Mouse (Mus musculus): ENCODE data around the gene Pik3r6. TPM values are rescaled to one million over a fixed set of nuclear protein-coding genes. Genes with fewer than 3 reads are reported as not detected.

Gene Pik3r6
- polyA plus RNA-seq, 1 experiment: 4.0 TPM

DNA sequence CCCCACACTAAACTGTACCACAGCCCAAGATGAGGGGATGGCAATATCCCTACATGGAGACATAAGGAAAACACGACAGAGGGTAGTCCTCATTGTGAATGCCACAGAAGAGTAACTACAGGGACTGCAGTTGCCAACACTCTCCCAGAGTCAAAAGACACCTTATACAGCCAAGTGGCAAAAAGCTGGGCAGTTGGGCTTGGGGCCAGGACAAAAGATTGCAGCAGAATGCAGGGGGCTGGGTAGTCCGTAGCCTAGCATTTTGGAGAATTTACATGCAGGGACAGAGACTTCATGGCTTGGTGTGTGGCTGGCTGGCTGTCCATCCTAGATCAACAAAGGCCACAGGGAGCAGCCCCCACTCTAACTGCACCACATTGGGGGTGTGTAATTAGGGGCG is 18.4 kb upstream of the Pik3r6 start:
- H3K27ac ChIP-seq (ENCODE audit: insufficient read depth, low read length): no peak overlapping the region
- DNase-seq (ENCODE audit: low read depth in 1 of 2, low spot score in 2 of 2): no peak
- peaks cover 2% of the 10 kb centered on the region; the same call in 1 of the 2 replicates for H3K4me1 ChIP-seq (ENCODE audit: control insufficient read depth, insufficient read depth, insufficient read length)
- no peak overlapping the region for H3K4me3 ChIP-seq (ENCODE audit: extremely low read depth, insufficient read depth, insufficient read length)
- peaks cover 20% of the 10 kb centered on the region for H3K36me3 ChIP-seq (ENCODE audit: control insufficient read depth, insufficient read depth, low read length)
- TF ChIP-seq POLR2A (IDR thresholded peaks at IDR 0.05; ENCODE audit: low read depth, low read length): no peak
- no peak for TF ChIP-seq CTCF (IDR thresholded peaks at IDR 0.05; ENCODE audit: extremely low read depth, insufficient read depth, insufficient read length, insufficient replicate concordance)
- WGBS: 91% methylated on average over 3 of the region's 3 CpGs
- no peaks in the 10 kb centered on the region for H3K27me3 ChIP-seq (ENCODE audit: control insufficient read depth, insufficient read depth, low read length)

DNA sequence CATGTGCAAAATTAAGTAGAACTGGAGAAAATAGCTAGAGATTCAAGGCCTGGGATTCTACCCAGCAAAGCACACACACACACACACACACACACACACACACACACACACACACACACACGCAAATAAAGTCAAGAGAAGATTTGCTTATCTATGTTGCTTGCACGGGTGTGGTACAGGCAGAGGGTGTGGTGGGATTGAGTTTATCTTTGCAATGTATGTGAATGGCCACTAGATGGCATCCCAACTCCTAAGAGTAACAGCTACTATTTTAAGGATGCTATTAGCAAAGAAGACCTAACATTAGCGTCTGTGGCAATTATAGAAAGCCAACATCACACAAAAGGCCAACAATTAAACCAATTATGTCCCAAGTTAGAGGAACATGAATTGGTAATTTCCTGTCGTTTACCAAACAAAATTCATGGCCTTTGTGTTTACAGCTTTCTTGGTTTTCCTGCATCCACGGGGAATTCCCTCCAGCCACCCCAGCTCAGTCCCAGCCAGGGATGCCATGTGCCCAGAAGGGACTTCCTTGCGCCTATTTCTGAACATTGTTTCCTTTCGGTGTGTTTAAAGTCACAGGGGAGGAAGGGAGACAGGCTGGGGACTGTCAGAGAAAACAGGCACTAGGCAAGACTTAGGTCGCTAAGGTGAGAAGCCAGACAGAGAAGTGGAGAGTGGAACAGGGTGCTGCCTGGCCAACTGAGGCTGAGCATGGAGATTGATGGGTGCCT is 17.4 kb upstream of the Pik3r6 start:
- no peaks in the 10 kb centered on the region for H3K27me3 ChIP-seq (ENCODE audit: control insufficient read depth, insufficient read depth, low read length)
- H3K4me3 ChIP-seq (ENCODE audit: extremely low read depth, insufficient read depth, insufficient read length): no peak overlapping the region
- peaks cover 2% of the 10 kb centered on the region; the same call in 1 of the 2 replicates for H3K4me1 ChIP-seq (ENCODE audit: control insufficient read depth, insufficient read depth, insufficient read length)
- DNase-seq (ENCODE audit: low read depth in 1 of 2, low spot score in 2 of 2): peak in 1 of 2 experiments; percentile 36
- H3K36me3 ChIP-seq (ENCODE audit: control insufficient read depth, insufficient read depth, low read length): peaks cover 20% of the 10 kb centered on the region
- no peak for TF ChIP-seq POLR2A (IDR thresholded peaks at IDR 0.05; ENCODE audit: low read depth, low read length)
- TF ChIP-seq CTCF (IDR thresholded peaks at IDR 0.05; ENCODE audit: extremely low read depth, insufficient read depth, insufficient read length, insufficient replicate concordance): peak; percentile 20; the same call in 1 of the 2 replicates
- WGBS: 34% methylated on average over 8 of the region's 8 CpGs
- H3K27ac ChIP-seq (ENCODE audit: insufficient read depth, low read length): no peak overlapping the region

DNA sequence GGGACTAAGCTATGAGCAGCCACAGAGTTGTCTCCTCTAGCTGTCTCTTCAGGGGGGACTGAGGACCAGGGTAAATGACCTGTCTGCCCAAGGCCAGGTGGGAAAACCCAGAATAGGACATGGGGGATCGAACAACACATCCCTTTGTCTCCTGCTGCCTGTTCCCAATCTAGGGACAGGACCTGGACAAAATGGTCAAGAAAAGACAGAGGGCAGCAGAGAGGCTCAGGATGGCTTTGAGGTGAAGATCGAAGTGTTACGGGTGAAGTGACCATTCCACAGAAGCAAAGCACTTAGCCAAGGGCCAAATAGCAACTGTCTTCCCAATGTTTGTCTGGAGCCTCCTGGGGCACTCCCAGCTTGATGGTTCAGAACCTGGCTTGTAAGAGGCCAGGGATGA is 16.7 kb upstream of the Pik3r6 start:
- 97% methylated on average over 3 of the region's 3 CpGs for WGBS
- Histone ChIP-seq H3K4me3 (ENCODE audit: extremely low read depth, insufficient read depth, insufficient read length) (no peak overlapping the region), H3K27me3 (ENCODE audit: control insufficient read depth, insufficient read depth, low read length) (no peaks in the 10 kb centered on the region), H3K27ac (ENCODE audit: insufficient read depth, low read length) (no peak overlapping the region), H3K4me1 (ENCODE audit: control insufficient read depth, insufficient read depth, insufficient read length) (peaks cover 2% of the 10 kb centered on the region; the same call in 1 of the 2 replicates), H3K36me3 (ENCODE audit: control insufficient read depth, insufficient read depth, low read length) (peaks cover 18% of the 10 kb centered on the region)
- no peak for DNase-seq (ENCODE audit: low read depth in 1 of 2, low spot score in 2 of 2)
- TF ChIP-seq CTCF (IDR thresholded peaks at IDR 0.05; ENCODE audit: extremely low read depth, insufficient read depth, insufficient read length, insufficient replicate concordance): no peak

DNA sequence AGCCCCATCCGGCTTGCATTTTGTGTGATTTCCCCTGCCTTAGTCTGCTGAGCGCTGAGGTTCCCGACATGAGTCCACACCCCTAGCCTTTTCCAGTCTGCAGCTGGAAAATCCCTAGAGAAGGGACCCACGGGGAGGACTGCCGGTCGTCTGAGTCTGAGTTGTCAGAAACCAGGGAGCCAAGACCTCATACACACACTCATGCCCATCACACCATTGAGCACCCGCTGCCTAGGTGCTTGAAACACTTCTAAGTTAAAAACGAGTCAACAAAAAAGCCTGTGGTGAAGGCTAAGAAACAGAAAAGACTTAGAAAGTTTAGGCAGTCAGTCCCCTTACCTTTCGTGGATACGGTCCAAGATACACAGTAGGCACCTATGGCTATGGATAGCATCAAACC is 15.1 kb upstream of the Pik3r6 start:
- Histone ChIP-seq H3K4me3 (ENCODE audit: extremely low read depth, insufficient read depth, insufficient read length) (no peak overlapping the region), H3K27me3 (ENCODE audit: control insufficient read depth, insufficient read depth, low read length) (no peaks in the 10 kb centered on the region), H3K4me1 (ENCODE audit: control insufficient read depth, insufficient read depth, insufficient read length) (no peaks in the 10 kb centered on the region), H3K36me3 (ENCODE audit: control insufficient read depth, insufficient read depth, low read length) (peaks cover 15% of the 10 kb centered on the region), H3K27ac (ENCODE audit: insufficient read depth, low read length) (no peak overlapping the region)
- 91% methylated on average over 10 of the region's 10 CpGs for WGBS
- TF ChIP-seq CTCF (IDR thresholded peaks at IDR 0.05; ENCODE audit: extremely low read depth, insufficient read depth, insufficient read length, insufficient replicate concordance) (no peak), POLR2A (IDR thresholded peaks at IDR 0.05; ENCODE audit: low read depth, low read length) (no peak)
- no peak for DNase-seq (ENCODE audit: low read depth in 1 of 2, low spot score in 2 of 2)

DNA sequence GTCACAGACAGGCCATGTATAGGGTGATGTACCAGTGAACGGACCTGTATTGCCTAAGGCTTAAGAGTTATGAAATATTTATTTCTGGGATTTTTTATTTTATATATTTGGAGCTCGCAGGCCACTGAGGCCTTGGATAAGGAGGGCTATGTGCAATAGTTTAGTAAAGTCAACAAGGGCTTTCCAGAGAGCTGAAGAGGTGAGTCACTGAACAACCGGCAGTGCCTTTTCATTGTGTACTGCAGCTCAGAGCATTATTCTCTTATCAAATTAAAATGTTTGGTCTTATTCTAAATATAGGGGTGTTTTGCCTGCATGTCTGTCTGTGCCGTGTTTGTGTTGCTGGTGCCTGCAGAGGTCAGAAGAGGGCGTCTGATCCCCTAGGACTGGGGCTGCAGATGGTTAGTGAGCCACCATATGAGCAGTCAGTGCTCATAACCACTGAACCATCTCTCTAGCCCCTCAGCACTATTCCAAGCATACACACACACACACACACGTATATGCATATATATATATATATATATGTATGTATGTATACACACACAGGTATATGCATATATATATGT is 14.5 kb upstream of the Pik3r6 start:
- H3K36me3 ChIP-seq (ENCODE audit: control insufficient read depth, insufficient read depth, low read length): peaks cover 19% of the 10 kb centered on the region
- TF ChIP-seq CTCF (IDR thresholded peaks at IDR 0.05; ENCODE audit: extremely low read depth, insufficient read depth, insufficient read length, insufficient replicate concordance) (no peak), POLR2A (IDR thresholded peaks at IDR 0.05; ENCODE audit: low read depth, low read length) (no peak)
- H3K4me1 ChIP-seq (ENCODE audit: control insufficient read depth, insufficient read depth, insufficient read length): no peaks in the 10 kb centered on the region
- DNase-seq (ENCODE audit: low read depth in 1 of 2, low spot score in 2 of 2): no peak
- H3K27ac ChIP-seq (ENCODE audit: insufficient read depth, low read length): no peak overlapping the region
- no peaks in the 10 kb centered on the region for H3K27me3 ChIP-seq (ENCODE audit: control insufficient read depth, insufficient read depth, low read length)
- H3K4me3 ChIP-seq (ENCODE audit: extremely low read depth, insufficient read depth, insufficient read length): no peak overlapping the region
- WGBS: 88% methylated on average over 6 of the region's 6 CpGs

DNA sequence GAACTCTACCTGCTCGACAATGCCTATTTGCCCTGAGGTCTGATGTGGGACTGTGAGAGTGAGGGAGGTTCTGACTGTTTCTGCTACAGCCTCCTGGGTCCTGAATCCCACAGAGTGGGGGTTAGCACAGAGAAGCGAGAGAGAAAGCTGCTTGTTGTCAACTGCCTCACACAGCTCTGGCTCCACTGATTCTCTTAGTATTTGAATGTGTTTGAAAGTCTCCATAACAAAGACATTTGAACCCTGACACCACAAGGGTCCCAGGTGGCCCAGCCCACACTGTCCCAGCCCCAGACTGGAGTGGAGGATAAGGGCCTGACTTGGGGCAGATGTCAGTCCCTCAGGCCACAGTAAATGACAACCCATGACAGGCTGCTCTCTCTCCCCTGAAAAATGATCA is 13.6 kb upstream of the Pik3r6 start:
- no peak for TF ChIP-seq CTCF (IDR thresholded peaks at IDR 0.05; ENCODE audit: extremely low read depth, insufficient read depth, insufficient read length, insufficient replicate concordance)
- no peak for TF ChIP-seq POLR2A (IDR thresholded peaks at IDR 0.05; ENCODE audit: low read depth, low read length)
- DNase-seq (ENCODE audit: low read depth in 1 of 2, low spot score in 2 of 2): no peak
- Histone ChIP-seq H3K27me3 (ENCODE audit: control insufficient read depth, insufficient read depth, low read length) (no peaks in the 10 kb centered on the region), H3K27ac (ENCODE audit: insufficient read depth, low read length) (no peak overlapping the region), H3K4me1 (ENCODE audit: control insufficient read depth, insufficient read depth, insufficient read length) (no peaks in the 10 kb centered on the region), H3K36me3 (ENCODE audit: control insufficient read depth, insufficient read depth, low read length) (peaks cover 22% of the 10 kb centered on the region), H3K4me3 (ENCODE audit: extremely low read depth, insufficient read depth, insufficient read length) (no peak overlapping the region)
- 68% methylated on average over 2 of the region's 2 CpGs for WGBS

DNA sequence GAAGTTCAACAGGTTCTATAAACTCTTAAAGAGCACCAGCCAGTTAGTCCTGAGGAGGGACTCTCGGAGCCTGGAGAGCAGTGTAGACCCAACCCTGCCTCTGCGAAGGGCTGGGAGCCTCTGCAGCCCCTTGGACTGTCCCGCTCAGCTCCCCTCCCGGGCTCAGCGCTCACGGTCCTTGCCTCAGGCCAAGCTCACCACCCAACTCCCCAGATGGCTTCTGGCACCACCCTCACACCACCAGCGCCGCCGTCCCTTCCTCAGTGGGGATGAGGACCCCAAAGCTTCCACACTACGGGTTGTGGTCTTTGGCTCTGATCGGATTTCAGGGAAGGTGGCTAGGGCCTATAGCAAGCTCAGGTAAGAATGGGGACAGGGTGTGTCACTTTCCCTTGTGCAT is 10.2 kb upstream of the Pik3r6 start:
- WGBS: 95% methylated on average over 11 of the region's 11 CpGs
- Histone ChIP-seq H3K4me3 (ENCODE audit: extremely low read depth, insufficient read depth, insufficient read length) (no peak overlapping the region), H3K4me1 (ENCODE audit: control insufficient read depth, insufficient read depth, insufficient read length) (no peaks in the 10 kb centered on the region; the same call in 1 of the 2 replicates), H3K36me3 (ENCODE audit: control insufficient read depth, insufficient read depth, low read length) (peaks cover 27% of the 10 kb centered on the region), H3K27me3 (ENCODE audit: control insufficient read depth, insufficient read depth, low read length) (no peaks in the 10 kb centered on the region), H3K27ac (ENCODE audit: insufficient read depth, low read length) (no peak overlapping the region)
- TF ChIP-seq POLR2A (IDR thresholded peaks at IDR 0.05; ENCODE audit: low read depth, low read length) (no peak), CTCF (IDR thresholded peaks at IDR 0.05; ENCODE audit: extremely low read depth, insufficient read depth, insufficient read length, insufficient replicate concordance) (no peak)
- DNase-seq (ENCODE audit: low read depth in 1 of 2, low spot score in 2 of 2): no peak
